Mouse (Mus musculus) heart, postnatal 0 days (tissue): ENCODE measurements around the gene Tmem117. TPM values are rescaled to one million over a fixed set of nuclear protein-coding genes. Genes with fewer than 3 reads are reported as not detected.

Experiments
- ATAC-seq: fragments of 200-750 bp; cut with Nextera tagmentation; 2 replicates; pipeline ENCODE4 v1.8.0; 2017; ENCODE audit warnings: low read depth, moderate number of reproducible peaks, moderate library complexity; ENCODE audit not compliant: insufficient read depth
- DNase-seq: peaks from one replicate; pipeline ENCODE4 v3.0.0-alpha.2; 2016; ENCODE audit warnings: low spot score
- H3K27ac ChIP-seq: fragments of 300-500 bp; sonication (generic); 2 replicates; pipeline ENCODE4 v1.5.1; 2014; ENCODE audit warnings: low read depth, mild to moderate bottlenecking
- H3K27me3 ChIP-seq: fragments of 300-500 bp; sonication (generic); 2 replicates; pipeline ENCODE4 v1.6.1; 2014; ENCODE audit warnings: low read length, mixed read lengths; ENCODE audit not compliant: control insufficient read depth, insufficient read depth
- H3K36me3 ChIP-seq: fragments of 300-500 bp; sonication (generic); replicated peaks from 2 replicates; pipeline ENCODE4 v1.6.1; 2014; ENCODE audit warnings: low read length, mixed read lengths; ENCODE audit not compliant: control insufficient read depth, insufficient read depth
- H3K4me1 ChIP-seq: fragments of 300-500 bp; sonication (generic); 2 replicates; pipeline ENCODE4 v1.6.1; 2014; ENCODE audit warnings: antibody characterized with exemption; ENCODE audit not compliant: control insufficient read depth, insufficient read depth
- H3K4me2 ChIP-seq: fragments of 300-500 bp; sonication (generic); 2 replicates; pipeline ENCODE4 v1.6.1; 2014; ENCODE audit warnings: low read depth, mild to moderate bottlenecking, low read length, moderate library complexity
- H3K4me3 ChIP-seq: fragments of 300-500 bp; sonication (generic); 2 replicates; pipeline ENCODE4 v1.5.1; 2014; ENCODE audit warnings: low read depth, low read length
- H3K9ac ChIP-seq: fragments of 300-500 bp; sonication (generic); replicated peaks from 2 replicates; pipeline ENCODE4 v1.6.1; 2014; ENCODE audit warnings: low read depth, low read length, mixed read lengths
- H3K9me3 ChIP-seq: fragments of 300-500 bp; sonication (generic); replicated peaks from 2 replicates; pipeline ENCODE4 v1.6.1; 2016; ENCODE audit warnings: low read length; ENCODE audit not compliant: control insufficient read depth
- CTCF ChIP-seq: IDR thresholded peaks from 2 replicates; pipeline ENCODE4 v1.5.1; 2016; ENCODE audit warnings: antibody characterized with exemption, control low read depth, low read depth
- EP300 ChIP-seq: IDR thresholded peaks from 2 replicates; pipeline ENCODE4 v1.6.1; 2016; ENCODE audit warnings: antibody characterized with exemption, low read depth
- WGBS: fragments of 180-500 bp; shearing (Covaris S2); extraction: QIAGEN DNeasy Blood & Tissue Kit; methylation state at CpG from one replicate; pipeline ENCODE4 v1.1.7; 2014; 5-methylcytosine and 5-hydroxymethylcytosine counted together
- polyA plus RNA-seq: library from polyadenylated mRNA; unstranded; fragments of >200 nt; fragmentation: Nextera tagmentation; extraction: Ambion mirVana; gene quantifications from 2 replicates; pipeline ENCODE4 v1.2.1, GENCODE M21; 2015
- total RNA-seq: library from RNA; depleted of rRNA; stranded (reverse); fragments of >200 nt; gene quantifications from 2 replicates; pipeline ENCODE4 v1.2.3, GENCODE M21; 2014; ENCODE audit warnings: low replicate concordance

Tmem117 gene
- total and polyA plus RNA-seq, 2 experiments from 2014 or later: 2.5 to 3.5 TPM

- no peak overlapping the region for H3K27ac ChIP-seq
- no peak for DNase-seq
- no peak overlapping the region for H3K4me2 ChIP-seq
- no peak overlapping the region for H3K4me3 ChIP-seq
- no peaks in the 10 kb centered on the region for H3K36me3 ChIP-seq
- H3K27me3 ChIP-seq: peaks cover 7% of the 10 kb centered on the region; the same call in 1 of the 2 replicates
- H3K9me3 ChIP-seq: no peaks in the 10 kb centered on the region
- WGBS: 83% methylated on average over 3 of the region's 3 CpGs
- no peak for ATAC-seq
- no peaks in the 10 kb centered on the region for H3K4me1 ChIP-seq
- no peak overlapping the region for H3K9ac ChIP-seq
- no peak for TF ChIP-seq EP300
- TF ChIP-seq CTCF: no peak
Observed at GRCm38 (mm10) chr15:94806005-94806404, 177.0 kb downstream of the Tmem117 start.

GRCm38 (mm10) chr15:94811550-94811949, 182.5 kb downstream of the Tmem117 start:
- 77% methylated on average over 5 of the region's 5 CpGs for WGBS
- TF ChIP-seq CTCF (no peak), EP300 (no peak)

GRCm38 (mm10) chr15:94814213-94815100, 185.4 kb downstream of the Tmem117 start:
- DNase-seq (no peak), ATAC-seq (no peak)
- H3K4me2 ChIP-seq: no peak overlapping the region
- H3K36me3 ChIP-seq: no peaks in the 10 kb centered on the region
- H3K9me3 ChIP-seq: peaks cover 4% of the 10 kb centered on the region; the same call in 1 of the 2 replicates
- TF ChIP-seq CTCF: no peak
- no peak for TF ChIP-seq EP300
- H3K27ac ChIP-seq: no peak overlapping the region
- no peaks in the 10 kb centered on the region for H3K4me1 ChIP-seq
- H3K4me3 ChIP-seq: no peak overlapping the region
- H3K9ac ChIP-seq: no peak overlapping the region
- no peaks in the 10 kb centered on the region for H3K27me3 ChIP-seq
- WGBS: 73% methylated on average over 15 of the region's 15 CpGs

More at GRCm38 (mm10) chr15:94811550-94811949, 182.5 kb downstream of the Tmem117 start:
- Histone ChIP-seq H3K36me3 (no peaks in the 10 kb centered on the region), H3K4me3 (no peak overlapping the region), H3K27me3 (peaks cover 4% of the 10 kb centered on the region; the same call in 1 of the 2 replicates), H3K9ac (no peak overlapping the region), H3K9me3 (peaks cover 4% of the 10 kb centered on the region; the same call in 1 of the 2 replicates), H3K27ac (no peak overlapping the region), H3K4me2 (no peak overlapping the region), H3K4me1 (no peaks in the 10 kb centered on the region)
- no peak for ATAC-seq
- no peak for DNase-seq

- H3K4me2 ChIP-seq: no peak overlapping the region
- WGBS: 84% methylated on average over 3 of the region's 3 CpGs
- ATAC-seq (no peak), DNase-seq (no peak)
- no peaks in the 10 kb centered on the region for H3K27me3 ChIP-seq
- TF ChIP-seq CTCF (no peak), EP300 (no peak)
- H3K9ac ChIP-seq: no peak overlapping the region
- H3K36me3 ChIP-seq: no peaks in the 10 kb centered on the region
- H3K4me1 ChIP-seq: no peaks in the 10 kb centered on the region
- no peak overlapping the region for H3K4me3 ChIP-seq
- H3K9me3 ChIP-seq: no peaks in the 10 kb centered on the region
- H3K27ac ChIP-seq: no peak overlapping the region
Observed at GRCm38 (mm10) chr15:94835634-94836033, 206.6 kb downstream of the Tmem117 start.

GRCm38 (mm10) chr15:94838646-94839045, 209.6 kb downstream of the Tmem117 start:
- H3K27ac ChIP-seq: no peak overlapping the region
- H3K36me3 ChIP-seq: no peaks in the 10 kb centered on the region
- H3K9ac ChIP-seq: no peak overlapping the region
- no peaks in the 10 kb centered on the region for H3K27me3 ChIP-seq
- DNase-seq: no peak
- no peak overlapping the region for H3K4me2 ChIP-seq
- H3K9me3 ChIP-seq: no peaks in the 10 kb centered on the region
- no peak for TF ChIP-seq CTCF
- no peak for TF ChIP-seq EP300
- 70% methylated on average over 4 of the region's 4 CpGs for WGBS
- no peak overlapping the region for H3K4me3 ChIP-seq
- H3K4me1 ChIP-seq: no peaks in the 10 kb centered on the region
- no peak for ATAC-seq
